Mouse (Mus musculus): ENCODE data around the gene Ubc. TPM values are rescaled to one million over a fixed set of nuclear protein-coding genes. Genes with fewer than 3 reads are reported as not detected.

The Ubc gene
- polyA plus RNA-seq, 1 experiment from 2014 or later = 1,143 TPM

GRCm38 (mm10) chr5:125360981-125361510 lies 29.0 kb downstream of the Ubc start:
- whole genome bisulfite sequencing = 71% methylated on average over 16 of the region's 16 CpGs

GRCm38 (mm10) chr5:125360566-125360965 lies 29.4 kb downstream of the Ubc start:
- ATAC-seq (ENCODE audit: insufficient read depth, low FRiP score, low TSS enrichment) (no peak), DNase-seq (ENCODE audit: low spot score) (no peak)
- no peaks in the 10 kb centered on the region for H3K4me1 ChIP-seq (ENCODE audit: control insufficient read depth, insufficient read depth, low read length)
- no peak overlapping the region for H3K4me3 ChIP-seq (ENCODE audit: low read depth, low read length)
- 75% methylated on average over 9 of the region's 9 CpGs for WGBS
- no peaks in the 10 kb centered on the region for H3K9me3 ChIP-seq (ENCODE audit: control insufficient read depth, low read length)
- H3K27ac ChIP-seq (ENCODE audit: low read depth, low read length) = no peak overlapping the region
- no peak overlapping the region for H3K9ac ChIP-seq (ENCODE audit: low read length)
- no peaks in the 10 kb centered on the region for H3K27me3 ChIP-seq (ENCODE audit: control insufficient read depth, insufficient read depth, low read length)
- no peak overlapping the region for H3K4me2 ChIP-seq (ENCODE audit: low read depth)
- H3K36me3 ChIP-seq (ENCODE audit: control insufficient read depth, insufficient read depth, low read length) = no peaks in the 10 kb centered on the region

More at GRCm38 (mm10) chr5:125360981-125361510, 29.0 kb downstream of the Ubc start:
- Histone ChIP-seq H3K9ac (ENCODE audit: low read length) (no peak overlapping the region), H3K27ac (ENCODE audit: low read depth, low read length) (no peak overlapping the region), H3K9me3 (ENCODE audit: control insufficient read depth, low read length) (no peaks in the 10 kb centered on the region), H3K27me3 (ENCODE audit: control insufficient read depth, insufficient read depth, low read length) (no peaks in the 10 kb centered on the region), H3K4me2 (ENCODE audit: low read depth) (no peak overlapping the region), H3K4me1 (ENCODE audit: control insufficient read depth, insufficient read depth, low read length) (no peaks in the 10 kb centered on the region), H3K36me3 (ENCODE audit: control insufficient read depth, insufficient read depth, low read length) (no peaks in the 10 kb centered on the region), H3K4me3 (ENCODE audit: low read depth, low read length) (no peak overlapping the region)
- ATAC-seq (ENCODE audit: insufficient read depth, low FRiP score, low TSS enrichment) (no peak), DNase-seq (ENCODE audit: low spot score) (no peak)

- Histone ChIP-seq H3K9me3 (ENCODE audit: control insufficient read depth, low read length) (no peaks in the 10 kb centered on the region), H3K4me1 (ENCODE audit: control insufficient read depth, insufficient read depth, low read length) (no peaks in the 10 kb centered on the region), H3K36me3 (ENCODE audit: control insufficient read depth, insufficient read depth, low read length) (no peaks in the 10 kb centered on the region), H3K9ac (ENCODE audit: low read length) (no peak overlapping the region), H3K27me3 (ENCODE audit: control insufficient read depth, insufficient read depth, low read length) (no peaks in the 10 kb centered on the region), H3K27ac (ENCODE audit: low read depth, low read length) (no peak overlapping the region), H3K4me3 (ENCODE audit: low read depth, low read length) (no peak overlapping the region), H3K4me2 (ENCODE audit: low read depth) (no peak overlapping the region)
- no peak for DNase-seq (ENCODE audit: low spot score)
- ATAC-seq (ENCODE audit: insufficient read depth, low FRiP score, low TSS enrichment) = no peak
- WGBS = 75% methylated on average over 5 of the region's 5 CpGs
Observed at GRCm38 (mm10) chr5:125358270-125358608, 31.8 kb downstream of the Ubc start.

GRCm38 (mm10) chr5:125357543-125358269 lies 32.3 kb downstream of the Ubc start:
- no peak for ATAC-seq (ENCODE audit: insufficient read depth, low FRiP score, low TSS enrichment)
- Histone ChIP-seq H3K9ac (ENCODE audit: low read length) (no peak overlapping the region), H3K36me3 (ENCODE audit: control insufficient read depth, insufficient read depth, low read length) (no peaks in the 10 kb centered on the region), H3K4me1 (ENCODE audit: control insufficient read depth, insufficient read depth, low read length) (no peaks in the 10 kb centered on the region), H3K4me3 (ENCODE audit: low read depth, low read length) (no peak overlapping the region), H3K27ac (ENCODE audit: low read depth, low read length) (no peak overlapping the region), H3K27me3 (ENCODE audit: control insufficient read depth, insufficient read depth, low read length) (no peaks in the 10 kb centered on the region), H3K9me3 (ENCODE audit: control insufficient read depth, low read length) (no peaks in the 10 kb centered on the region), H3K4me2 (ENCODE audit: low read depth) (no peak overlapping the region)
- 83% methylated on average over 12 of the region's 12 CpGs for WGBS
- no peak for DNase-seq (ENCODE audit: low spot score)

- no peak for ATAC-seq (ENCODE audit: insufficient read depth, low FRiP score, low TSS enrichment)
- Histone ChIP-seq H3K4me2 (ENCODE audit: low read depth) (no peak overlapping the region), H3K27ac (ENCODE audit: low read depth, low read length) (no peak overlapping the region), H3K36me3 (ENCODE audit: control insufficient read depth, insufficient read depth, low read length) (no peaks in the 10 kb centered on the region), H3K27me3 (ENCODE audit: control insufficient read depth, insufficient read depth, low read length) (no peaks in the 10 kb centered on the region), H3K9me3 (ENCODE audit: control insufficient read depth, low read length) (no peaks in the 10 kb centered on the region), H3K4me1 (ENCODE audit: control insufficient read depth, insufficient read depth, low read length) (no peaks in the 10 kb centered on the region), H3K9ac (ENCODE audit: low read length) (no peak overlapping the region), H3K4me3 (ENCODE audit: low read depth, low read length) (no peak overlapping the region)
- 43% methylated on average over 7 of the region's 7 CpGs for WGBS
- no peak for DNase-seq (ENCODE audit: low spot score)
Observed at GRCm38 (mm10) chr5:125355650-125356049, 34.4 kb downstream of the Ubc start.

- no peaks in the 10 kb centered on the region for H3K4me1 ChIP-seq (ENCODE audit: control insufficient read depth, insufficient read depth, low read length)
- no peak for ATAC-seq (ENCODE audit: insufficient read depth, low FRiP score, low TSS enrichment)
- no peak for DNase-seq (ENCODE audit: low spot score)
- H3K27ac ChIP-seq (ENCODE audit: low read depth, low read length) = no peak overlapping the region
- no peaks in the 10 kb centered on the region for H3K27me3 ChIP-seq (ENCODE audit: control insufficient read depth, insufficient read depth, low read length)
- no peak overlapping the region for H3K4me2 ChIP-seq (ENCODE audit: low read depth)
- H3K9me3 ChIP-seq (ENCODE audit: control insufficient read depth, low read length) = no peaks in the 10 kb centered on the region
- no peak overlapping the region for H3K9ac ChIP-seq (ENCODE audit: low read length)
- no peak overlapping the region for H3K4me3 ChIP-seq (ENCODE audit: low read depth, low read length)
- WGBS = 65% methylated on average over 7 of the region's 7 CpGs
- H3K36me3 ChIP-seq (ENCODE audit: control insufficient read depth, insufficient read depth, low read length) = no peaks in the 10 kb centered on the region
Observed at GRCm38 (mm10) chr5:125354885-125355492, 35.0 kb downstream of the Ubc start.

GRCm38 (mm10) chr5:125352781-125353294 lies 37.2 kb downstream of the Ubc start:
- no peaks in the 10 kb centered on the region for H3K27me3 ChIP-seq (ENCODE audit: control insufficient read depth, insufficient read depth, low read length)
- 94% methylated on average over 5 of the region's 5 CpGs for WGBS
- H3K9ac ChIP-seq (ENCODE audit: low read length) = no peak overlapping the region
- no peak for DNase-seq (ENCODE audit: low spot score)
- no peaks in the 10 kb centered on the region for H3K4me1 ChIP-seq (ENCODE audit: control insufficient read depth, insufficient read depth, low read length)
- H3K27ac ChIP-seq (ENCODE audit: low read depth, low read length) = no peak overlapping the region
- no peak overlapping the region for H3K4me2 ChIP-seq (ENCODE audit: low read depth)
- no peak overlapping the region for H3K4me3 ChIP-seq (ENCODE audit: low read depth, low read length)
- no peaks in the 10 kb centered on the region for H3K36me3 ChIP-seq (ENCODE audit: control insufficient read depth, insufficient read depth, low read length)
- no peaks in the 10 kb centered on the region for H3K9me3 ChIP-seq (ENCODE audit: control insufficient read depth, low read length)
- ATAC-seq (ENCODE audit: insufficient read depth, low FRiP score, low TSS enrichment) = no peak

GRCm38 (mm10) chr5:125351939-125352338 lies 38.1 kb downstream of the Ubc start:
- Histone ChIP-seq H3K27me3 (ENCODE audit: control insufficient read depth, insufficient read depth, low read length) (no peaks in the 10 kb centered on the region), H3K27ac (ENCODE audit: low read depth, low read length) (no peak overlapping the region), H3K4me3 (ENCODE audit: low read depth, low read length) (no peak overlapping the region), H3K4me2 (ENCODE audit: low read depth) (no peak overlapping the region), H3K36me3 (ENCODE audit: control insufficient read depth, insufficient read depth, low read length) (no peaks in the 10 kb centered on the region), H3K9me3 (ENCODE audit: control insufficient read depth, low read length) (no peaks in the 10 kb centered on the region), H3K9ac (ENCODE audit: low read length) (no peak overlapping the region), H3K4me1 (ENCODE audit: control insufficient read depth, insufficient read depth, low read length) (no peaks in the 10 kb centered on the region)
- DNase-seq (ENCODE audit: low spot score) (no peak), ATAC-seq (ENCODE audit: insufficient read depth, low FRiP score, low TSS enrichment) (no peak)
- 89% methylated on average over 5 of the region's 5 CpGs for WGBS

GRCm38 (mm10) chr5:125351057-125351456 lies 38.9 kb downstream of the Ubc start:
- ATAC-seq (ENCODE audit: insufficient read depth, low FRiP score, low TSS enrichment) (no peak), DNase-seq (ENCODE audit: low spot score) (no peak)
- 82% methylated on average over 8 of the region's 8 CpGs for WGBS
- Histone ChIP-seq H3K36me3 (ENCODE audit: control insufficient read depth, insufficient read depth, low read length) (no peaks in the 10 kb centered on the region), H3K4me2 (ENCODE audit: low read depth) (no peak overlapping the region), H3K27ac (ENCODE audit: low read depth, low read length) (no peak overlapping the region), H3K4me1 (ENCODE audit: control insufficient read depth, insufficient read depth, low read length) (no peaks in the 10 kb centered on the region), H3K27me3 (ENCODE audit: control insufficient read depth, insufficient read depth, low read length) (no peaks in the 10 kb centered on the region), H3K4me3 (ENCODE audit: low read depth, low read length) (no peak overlapping the region), H3K9ac (ENCODE audit: low read length) (no peak overlapping the region), H3K9me3 (ENCODE audit: control insufficient read depth, low read length) (no peaks in the 10 kb centered on the region)
